Comparison of ENCODE assay signal across 8 mouse cellular contexts in genomic region chr11:86683395-86684125, GRCm38 (mm10). TPM values are rescaled to one million over a fixed set of nuclear protein-coding genes. Genes with fewer than 3 reads are reported as not detected.
A peak's percentile ranks its signal among the peaks of the same experiment; 100 is the strongest.
DNase-seq lines count a peak whose midpoint lies in the region; ATAC-seq and TF ChIP-seq lines count a peak whose summit lies in the region.

TSS of gene Vmp1 (minus strand) at chr11:86683836.
TSS of gene Ptrh2 (plus strand) at chr11:86683985.

- peak within 1 kb of the TSS; percentile 79 for H3K4me2 ChIP-seq in embryonic facial prominence, embryonic 13.5 days
- peak within 1 kb of the TSS; percentile 75 for H3K4me2 ChIP-seq in limb, embryonic 12.5 days
- H3K4me2 ChIP-seq in midbrain, embryonic 15.5 days: peak within 1 kb of the TSS; percentile 67

- no peaks in the 10 kb centered on the region for H3K9me3 ChIP-seq in embryonic facial prominence, embryonic 13.5 days
- H3K9me3 ChIP-seq in limb, embryonic 12.5 days: no peaks in the 10 kb centered on the region
- no peaks in the 10 kb centered on the region for H3K9me3 ChIP-seq in midbrain, embryonic 15.5 days

- H3K4me3 ChIP-seq in embryonic facial prominence, embryonic 13.5 days: peak within 1 kb of the TSS; percentile 86
- H3K4me3 ChIP-seq in kidney, adult 2 months (ENCODE audit: insufficient read depth, low read depth, low read length): peak within 1 kb of the TSS; percentile 98
- peak within 1 kb of the TSS; percentile 79 for H3K4me3 ChIP-seq in limb, embryonic 12.5 days (replicated peaks)
- peak within 1 kb of the TSS; percentile 75 for H3K4me3 ChIP-seq in midbrain, embryonic 15.5 days
- H3K4me3 ChIP-seq in spleen, adult 2 months (ENCODE audit: extremely low read depth, insufficient read depth, insufficient read length): peak within 1 kb of the TSS; percentile 81

- under 1% methylated on average over 56 of the region's 56 CpGs for WGBS in embryonic facial prominence, embryonic 13.5 days
- WGBS in kidney, adult 2 months: under 1% methylated on average over 56 of the region's 56 CpGs
- under 1% methylated on average over 56 of the region's 56 CpGs for WGBS in limb, embryonic 12.5 days
- under 1% methylated on average over 56 of the region's 56 CpGs for WGBS in midbrain, embryonic 15.5 days
- WGBS in spleen, adult 2 months: under 1% methylated on average over 56 of the region's 56 CpGs

- H3K9ac ChIP-seq in embryonic facial prominence, embryonic 13.5 days: peak within 1 kb of the TSS; percentile 93
- H3K9ac ChIP-seq in limb, embryonic 12.5 days (replicated peaks): peak within 1 kb of the TSS; percentile 83
- H3K9ac ChIP-seq in midbrain, embryonic 15.5 days: peak within 1 kb of the TSS; percentile 90

- TF ChIP-seq CTCF in kidney, adult 2 months (conservative IDR thresholded peaks at IDR 0.05; ENCODE audit: insufficient read depth, insufficient read length, low read depth, low read length): no peak
- TF ChIP-seq CTCF in spleen, adult 2 months (IDR thresholded peaks at IDR 0.05; ENCODE audit: extremely low read depth, insufficient read depth, insufficient read length, insufficient replicate concordance): no peak

- peaks cover 11% of the 10 kb centered on the region for H3K36me3 ChIP-seq in embryonic facial prominence, embryonic 13.5 days
- H3K36me3 ChIP-seq in kidney, adult 2 months (ENCODE audit: control insufficient read depth, insufficient read depth, low read length): no peaks in the 10 kb centered on the region
- H3K36me3 ChIP-seq in limb, embryonic 12.5 days: peaks cover 20% of the 10 kb centered on the region
- no peaks in the 10 kb centered on the region for H3K36me3 ChIP-seq in midbrain, embryonic 15.5 days (replicated peaks)
- 0 out of 2 replicates have a peak, but pooled peaks cover 2% of the 10 kb centered on the region for H3K36me3 ChIP-seq in spleen, adult 2 months (ENCODE audit: control insufficient read depth, insufficient read depth, low read length)

- no peaks in the 10 kb centered on the region for H3K27me3 ChIP-seq in embryonic facial prominence, embryonic 13.5 days
- no peaks in the 10 kb centered on the region for H3K27me3 ChIP-seq in kidney, adult 2 months (replicated peaks; ENCODE audit: control insufficient read depth, insufficient read depth, low read length)
- no peaks in the 10 kb centered on the region for H3K27me3 ChIP-seq in limb, embryonic 12.5 days
- no peaks in the 10 kb centered on the region for H3K27me3 ChIP-seq in midbrain, embryonic 15.5 days (replicated peaks)
- no peaks in the 10 kb centered on the region for H3K27me3 ChIP-seq in spleen, adult 2 months (ENCODE audit: control insufficient read depth, insufficient read depth, low read length)

- peak; percentile 100 for DNase-seq in 3134 (ENCODE audit: extremely low read depth, insufficient read length, low spot score)
- DNase-seq in adrenal gland, postnatal 36 days: peak; percentile 94 to 95
- peak; percentile 93 to 97 for DNase-seq in heart, adult 18-20 months
- peak; percentile 96 for DNase-seq in kidney, adult 2 months
- peak; percentile 80 to 85 for DNase-seq in spleen, adult 2 months (ENCODE audit: low read depth in 1 of 2, low spot score in 2 of 2)

- TF ChIP-seq POLR2A in kidney, adult 2 months (IDR thresholded peaks at IDR 0.05; ENCODE audit: low read depth, low read length): peak; percentile 51
- TF ChIP-seq POLR2A in spleen, adult 2 months (IDR thresholded peaks at IDR 0.05; ENCODE audit: low read depth, low read length): peak; percentile 27; the same call in 1 of the 2 replicates

- peaks cover 23% of the 10 kb centered on the region for H3K4me1 ChIP-seq in embryonic facial prominence, embryonic 13.5 days
- H3K4me1 ChIP-seq in kidney, adult 2 months (ENCODE audit: control insufficient read depth, insufficient read depth, low read length): peaks cover 5% of the 10 kb centered on the region
- H3K4me1 ChIP-seq in limb, embryonic 12.5 days (replicated peaks): peaks cover 21% of the 10 kb centered on the region
- H3K4me1 ChIP-seq in midbrain, embryonic 15.5 days: peaks cover 39% of the 10 kb centered on the region
- H3K4me1 ChIP-seq in spleen, adult 2 months (ENCODE audit: control insufficient read depth, insufficient read depth, insufficient read length): peaks cover 3% of the 10 kb centered on the region; the same call in 1 of the 2 replicates

- peak within 1 kb of the TSS; percentile 92 for H3K27ac ChIP-seq in embryonic facial prominence, embryonic 13.5 days
- peak within 1 kb of the TSS; percentile 81 for H3K27ac ChIP-seq in kidney, adult 2 months (ENCODE audit: insufficient read depth, low read depth, low read length)
- peak within 1 kb of the TSS; percentile 91 for H3K27ac ChIP-seq in limb, embryonic 12.5 days
- peak within 1 kb of the TSS; percentile 87 for H3K27ac ChIP-seq in midbrain, embryonic 15.5 days
- peak within 1 kb of the TSS; percentile 79 for H3K27ac ChIP-seq in spleen, adult 2 months (ENCODE audit: insufficient read depth, low read length)

- ATAC-seq in embryonic facial prominence, embryonic 13.5 days (ENCODE audit: insufficient number of reproducible peaks, insufficient read depth, low FRiP score, low TSS enrichment, low read depth): peak; percentile 88
- peak; percentile 94 for ATAC-seq in limb, embryonic 12.5 days (ENCODE audit: insufficient number of reproducible peaks, insufficient read depth, low FRiP score, low TSS enrichment, low read depth)
- ATAC-seq in midbrain, embryonic 15.5 days (replicated peaks): peak; percentile 97

RNA-seq across cellular contexts. Expression of gene Vmp1, which starts in this region (rescaled TPM):
- total RNA-seq in adrenal gland, postnatal 36 days (2021): 100 to 1,000 TPM in 1 of 2 experiments, 10 to 100 TPM in 1; 96.3 to 185 TPM
- 86.1 and 105 TPM in 2 replicates for polyA plus RNA-seq in embryonic facial prominence, embryonic 13.5 days (2015; fragmentation: Nextera tagmentation; extraction: Ambion mirVana)
- 10 to 100 TPM; 63.1 to 72.5 TPM for total RNA-seq in heart, adult 18-20 months (2021)
- 48.9 and 55.3 TPM in 2 replicates for polyA plus RNA-seq in kidney, adult 2 months (2012; rRNA removed)
- 79.8 and 85.1 TPM in 2 replicates for polyA plus RNA-seq in limb, embryonic 12.5 days (2016; fragmentation: Nextera tagmentation; extraction: Ambion mirVana)
- 111 TPM in 2 replicates for polyA plus RNA-seq in midbrain, embryonic 15.5 days (2015; fragmentation: Nextera tagmentation; extraction: Ambion mirVana)
- polyA plus RNA-seq in spleen, adult 2 months (2012; rRNA removed): 30.0 and 30.7 TPM in 2 replicates

RNA-seq across cellular contexts. Expression of gene Ptrh2, which starts in this region (rescaled TPM):
- total RNA-seq in adrenal gland, postnatal 36 days (2021): 10 to 100 TPM; 14.1 to 17.4 TPM
- 36.2 and 38.3 TPM in 2 replicates for polyA plus RNA-seq in embryonic facial prominence, embryonic 13.5 days (2015; fragmentation: Nextera tagmentation; extraction: Ambion mirVana)
- total RNA-seq in heart, adult 18-20 months (2021): 1 to 10 TPM; 6.8 to 7.0 TPM
- 4.0 and 6.0 TPM in 2 replicates for polyA plus RNA-seq in kidney, adult 2 months (2012; rRNA removed)
- 40.4 and 42.9 TPM in 2 replicates for polyA plus RNA-seq in limb, embryonic 12.5 days (2016; fragmentation: Nextera tagmentation; extraction: Ambion mirVana)
- 30.6 and 30.7 TPM in 2 replicates for polyA plus RNA-seq in midbrain, embryonic 15.5 days (2015; fragmentation: Nextera tagmentation; extraction: Ambion mirVana)
- polyA plus RNA-seq in spleen, adult 2 months (2012; rRNA removed): 2.0 and 2.5 TPM in 2 replicates

Comparison
In these comparisons a context has a peak if more than half of its experiments do, and no peak if none do; other contexts are left out.
1. Peak in every context shown above with its lines: DNase-seq, ATAC-seq, H3K4me3 ChIP-seq and H3K27ac ChIP-seq.